ENCODE assay signal across 8 mouse cellular contexts in the genomic region with DNA sequence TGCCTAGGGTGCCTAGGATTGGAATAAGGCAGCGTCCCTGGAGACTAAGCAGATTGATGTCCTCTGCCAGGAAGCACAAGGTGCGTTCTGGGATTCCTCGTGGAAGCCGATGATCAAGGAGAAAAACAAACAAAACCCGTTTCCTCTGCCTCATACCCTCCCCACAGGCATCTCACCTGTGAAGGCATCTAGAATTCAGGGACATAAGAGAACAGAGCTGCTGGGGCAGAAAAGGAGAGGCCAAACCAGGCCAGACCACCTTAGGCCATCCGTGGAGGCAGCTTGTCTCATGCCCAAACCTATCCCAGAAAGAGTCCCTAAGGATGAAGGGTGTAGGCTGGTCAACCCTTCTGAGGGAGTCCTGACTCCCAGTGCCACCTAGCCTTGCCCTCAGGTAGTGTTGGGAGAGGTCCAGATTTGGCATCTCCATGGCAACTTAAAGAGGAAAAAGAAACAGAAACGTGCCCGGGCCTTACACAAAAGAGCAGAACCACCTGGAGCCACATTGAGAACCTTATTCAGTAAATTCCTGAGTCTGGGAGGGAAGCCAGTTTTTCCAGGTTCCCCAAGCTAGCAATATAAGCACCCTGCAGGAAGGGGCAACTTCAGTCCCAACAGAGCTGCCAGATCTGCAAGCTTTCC. TPM values are rescaled to one million over a fixed set of nuclear protein-coding genes. Genes with fewer than 3 reads are reported as not detected.
DNase-seq lines count a peak whose midpoint lies in the region; ATAC-seq lines count a peak whose summit lies in the region.

Gene Tmem132a (minus strand): TSS at position 55 of the 642 bp plus-strand sequence.

- peak within 1 kb of the TSS; percentile 95 for H3K9ac ChIP-seq in neural tube, embryonic 11.5 days (ENCODE audit: low read length)
- H3K9ac ChIP-seq in midbrain, embryonic 11.5 days (ENCODE audit: low read length): peak within 1 kb of the TSS; percentile 96

- H3K27me3 ChIP-seq in neural tube, embryonic 11.5 days (ENCODE audit: control insufficient read depth, insufficient read depth, low read length): no peaks in the 10 kb centered on the region
- no peaks in the 10 kb centered on the region; the same call in 1 of the 2 replicates for H3K27me3 ChIP-seq in embryonic facial prominence, embryonic 10.5 days (replicated peaks; ENCODE audit: low read depth, poor library complexity, severe bottlenecking)
- no peaks in the 10 kb centered on the region for H3K27me3 ChIP-seq in midbrain, embryonic 11.5 days (ENCODE audit: control insufficient read depth, insufficient read depth, low read length)

- H3K36me3 ChIP-seq in neural tube, embryonic 11.5 days (ENCODE audit: control insufficient read depth, insufficient read depth, low read length): peaks cover 28% of the 10 kb centered on the region
- peaks cover 70% of the 10 kb centered on the region for H3K36me3 ChIP-seq in embryonic facial prominence, embryonic 10.5 days (replicated peaks)
- H3K36me3 ChIP-seq in midbrain, embryonic 11.5 days (ENCODE audit: control insufficient read depth, insufficient read depth, low read length): peaks cover 28% of the 10 kb centered on the region

- intact Hi-C loops in heart, postnatal 36 days (cut with DNase I): no loop called here
- intact Hi-C loops in left cerebral cortex, postnatal 10 days (cut with DNase I): loop anchor here (5.0 kb wide), 1 partner anchor 158 kb away; no protein-coding TSS in a partner anchor

- peak within 1 kb of the TSS; percentile 91 for H3K4me2 ChIP-seq in neural tube, embryonic 11.5 days (ENCODE audit: low read depth)
- peak within 1 kb of the TSS; percentile 90 for H3K4me2 ChIP-seq in midbrain, embryonic 11.5 days

- DNase-seq in neural tube, embryonic 11.5 days (ENCODE audit: low spot score): no peak
- DNase-seq in neural tube, embryonic 10.5 days (ENCODE audit: extremely low spot score, low spot score): no peak
- DNase-seq in embryonic facial prominence, embryonic 10.5 days (ENCODE audit: low spot score): no peak
- DNase-seq in heart, postnatal 36 days: no peak
- DNase-seq in left cerebral cortex, postnatal 10 days (ENCODE audit: extremely low spot score in 1 of 2, low spot score in 2 of 2): no peak
- no peak for DNase-seq in midbrain, embryonic 11.5 days (ENCODE audit: low spot score, missing footprints)
- DNase-seq in right cerebral cortex, postnatal 10 days (ENCODE audit: low spot score in 2 of 2): no peak
- no peak for DNase-seq in spleen, postnatal 10 days (ENCODE audit: low spot score in 2 of 2)

- H3K27ac ChIP-seq in neural tube, embryonic 11.5 days (ENCODE audit: low read depth, low read length): peak within 1 kb of the TSS; percentile 89
- peak within 1 kb of the TSS; percentile 99 for H3K27ac ChIP-seq in embryonic facial prominence, embryonic 10.5 days (replicated peaks)
- H3K27ac ChIP-seq in midbrain, embryonic 11.5 days (ENCODE audit: low read depth, low read length): peak within 1 kb of the TSS; percentile 93

- H3K4me3 ChIP-seq in neural tube, embryonic 11.5 days (ENCODE audit: low read depth, low read length): peak within 1 kb of the TSS; percentile 85
- H3K4me3 ChIP-seq in embryonic facial prominence, embryonic 10.5 days: peak within 1 kb of the TSS; percentile 90
- peak within 1 kb of the TSS; percentile 86 for H3K4me3 ChIP-seq in midbrain, embryonic 11.5 days (ENCODE audit: low read depth, low read length)

- 3% methylated on average over 8 of the region's 8 CpGs for WGBS in neural tube, embryonic 11.5 days
- 4% methylated on average over 8 of the region's 8 CpGs for WGBS in embryonic facial prominence, embryonic 10.5 days
- WGBS in midbrain, embryonic 11.5 days: 6% methylated on average over 8 of the region's 8 CpGs

- no peaks in the 10 kb centered on the region for H3K9me3 ChIP-seq in neural tube, embryonic 11.5 days (ENCODE audit: control insufficient read depth, low read length)
- no peaks in the 10 kb centered on the region for H3K9me3 ChIP-seq in embryonic facial prominence, embryonic 10.5 days
- H3K9me3 ChIP-seq in midbrain, embryonic 11.5 days (ENCODE audit: control insufficient read depth, low read length): no peaks in the 10 kb centered on the region

- H3K4me1 ChIP-seq in neural tube, embryonic 11.5 days (ENCODE audit: control insufficient read depth, insufficient read depth, low read length): peaks cover 9% of the 10 kb centered on the region
- peaks cover 40% of the 10 kb centered on the region for H3K4me1 ChIP-seq in embryonic facial prominence, embryonic 10.5 days
- peaks cover 17% of the 10 kb centered on the region for H3K4me1 ChIP-seq in midbrain, embryonic 11.5 days (ENCODE audit: control insufficient read depth, insufficient read depth, low read length)

- ATAC-seq in neural tube, embryonic 11.5 days (ENCODE audit: insufficient read depth, low FRiP score, low TSS enrichment): peak; percentile 24
- ATAC-seq in midbrain, embryonic 11.5 days (ENCODE audit: low FRiP score): peak; percentile 53

RNA-seq across cellular contexts. Expression of gene Tmem132a, which starts in this region (rescaled TPM):
- polyA plus RNA-seq in neural tube, embryonic 11.5 days (2014; fragmentation: Nextera tagmentation; extraction: Ambion mirVana): 82.6 and 85.5 TPM in 2 replicates
- 139 and 142 TPM in 2 replicates for polyA plus RNA-seq in embryonic facial prominence, embryonic 10.5 days (2016; fragmentation: Nextera tagmentation; extraction: Ambion mirVana)
- total RNA-seq in heart, postnatal 36 days (2021): 10 to 100 TPM; 12.4 to 14.8 TPM
- total RNA-seq in left cerebral cortex, postnatal 10 days (2021): 100 to 1,000 TPM; 272 to 282 TPM
- 51.3 and 58.3 TPM in 2 replicates for polyA plus RNA-seq in midbrain, embryonic 11.5 days (2014; fragmentation: Nextera tagmentation; extraction: Ambion mirVana)

Comparison
In these comparisons a context has a peak if more than half of its experiments do, and no peak if none do; other contexts are left out.
1. RNA of gene Tmem132a (total RNA-seq): 272 to 282 TPM in left cerebral cortex, postnatal 10 days; 12.4 to 14.8 TPM in heart, postnatal 36 days; every median in the first group is over 10 times any median in the second.
2. Peak in every context shown above with its lines, with median percentiles within 50 percentile points of each other: H3K27ac ChIP-seq and H3K4me3 ChIP-seq.